In genomic region chr3:117751665-117752064, GRCm38 (mm10) we compare ENCODE assay signal across 9 mouse cellular contexts.
A peak's percentile ranks its signal among the peaks of the same experiment; 100 is the strongest.
DNase-seq lines count a peak whose midpoint lies in the region; ATAC-seq lines count a peak whose summit lies in the region.
"Had no signal": no experiment of that assay in that cellular context is flagged by ENCODE, and none has a peak within 500 bp of the region (broad histone marks: within the 10 kb centered on the region; RNA-seq: fewer than 3 reads in every experiment).

No protein-coding gene starts in this region.

- no peak for ATAC-seq in inflammation-experienced regulatory T-cells, adult 6 months

- DNase-seq in cerebellum, postnatal 10 days: peak; percentile 39 to 49
- no peak for DNase-seq in cerebellum, adult 8-10 months
- DNase-seq in layer of hippocampus, adult 11-12 months (ENCODE audit: low spot score): peak; percentile 11
- DNase-seq in layer of hippocampus, postnatal 14 days (ENCODE audit: low spot score in 2 of 2): no peak
- peak; percentile 12 for DNase-seq in right cerebral cortex, adult 18-20 months
- DNase-seq in right cerebral cortex, postnatal 14 days: no peak
- peak; percentile 6 for DNase-seq in telencephalon, adult 2 months (ENCODE audit: low read depth, low spot score)
- DNase-seq: cerebellum, postnatal 36 days had no signal

Comparison
In these comparisons a context has a peak if more than half of its experiments do, and no peak if none do; other contexts are left out.
1. DNase-seq: peak in cerebellum, postnatal 10 days (2 of 2), layer of hippocampus, adult 11-12 months (single experiment), right cerebral cortex, adult 18-20 months (single experiment) and telencephalon, adult 2 months (single experiment); none in cerebellum, adult 8-10 months (single experiment), layer of hippocampus, postnatal 14 days (0 of 2) and right cerebral cortex, postnatal 14 days (single experiment).